Mouse (Mus musculus): ENCODE results near the gene Gm14597.
A peak's percentile ranks its signal among the peaks of the same experiment; 100 is the strongest.
"Not testable (repeated sequence)": the region's sequence is repeated elsewhere in the genome, so short reads cannot be mapped to it uniquely, and the experiment has no call there.

The Gm14597 gene

GRCm38 (mm10) chrX:53608879-53609278, at the start of gene Gm14597:
Gene Gm14597 (minus strand): TSS chrX:53608979.
- not testable (repeated sequence) for DNase-seq

DNA sequence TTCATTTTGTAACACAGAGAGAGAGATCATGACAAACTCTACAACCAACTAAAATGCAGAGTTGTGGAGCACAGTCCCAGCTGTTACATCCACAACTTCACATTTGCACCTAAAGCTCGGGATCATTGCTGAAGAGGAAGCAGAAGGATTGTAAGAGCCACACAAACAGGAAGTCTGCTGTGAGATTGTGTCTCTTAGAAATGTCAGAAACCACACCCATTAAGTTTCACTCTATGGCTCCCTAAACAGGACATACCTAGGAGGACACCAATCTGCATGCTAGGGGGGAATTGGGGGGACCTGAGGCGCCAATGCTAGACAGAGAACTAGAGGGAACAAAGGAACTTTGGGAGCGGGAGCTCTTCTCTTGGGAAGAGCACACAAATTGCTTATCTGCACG, 44.1 kb upstream of the Gm14597 start:
- not testable (repeated sequence) for DNase-seq

DNA sequence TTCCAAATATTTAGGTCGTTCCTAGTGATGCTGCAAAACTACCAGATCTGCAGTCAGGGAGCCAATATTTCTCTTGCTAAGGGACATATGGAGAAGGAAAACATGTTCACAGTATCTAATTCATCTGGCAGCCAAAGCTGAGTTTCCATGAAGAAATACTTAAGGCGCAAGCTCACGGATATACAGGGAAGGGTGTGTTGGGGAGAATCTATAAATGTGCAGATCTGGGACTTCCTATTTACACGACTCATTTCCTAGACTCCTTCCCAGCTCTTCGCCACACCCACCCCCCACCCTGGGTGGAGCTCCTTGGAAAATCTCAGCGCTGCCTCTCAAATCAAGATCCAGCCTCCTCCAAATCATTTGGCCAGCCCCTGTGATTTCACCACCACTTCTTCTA, 37.1 kb upstream of the Gm14597 start:
- no peak for DNase-seq

DNA sequence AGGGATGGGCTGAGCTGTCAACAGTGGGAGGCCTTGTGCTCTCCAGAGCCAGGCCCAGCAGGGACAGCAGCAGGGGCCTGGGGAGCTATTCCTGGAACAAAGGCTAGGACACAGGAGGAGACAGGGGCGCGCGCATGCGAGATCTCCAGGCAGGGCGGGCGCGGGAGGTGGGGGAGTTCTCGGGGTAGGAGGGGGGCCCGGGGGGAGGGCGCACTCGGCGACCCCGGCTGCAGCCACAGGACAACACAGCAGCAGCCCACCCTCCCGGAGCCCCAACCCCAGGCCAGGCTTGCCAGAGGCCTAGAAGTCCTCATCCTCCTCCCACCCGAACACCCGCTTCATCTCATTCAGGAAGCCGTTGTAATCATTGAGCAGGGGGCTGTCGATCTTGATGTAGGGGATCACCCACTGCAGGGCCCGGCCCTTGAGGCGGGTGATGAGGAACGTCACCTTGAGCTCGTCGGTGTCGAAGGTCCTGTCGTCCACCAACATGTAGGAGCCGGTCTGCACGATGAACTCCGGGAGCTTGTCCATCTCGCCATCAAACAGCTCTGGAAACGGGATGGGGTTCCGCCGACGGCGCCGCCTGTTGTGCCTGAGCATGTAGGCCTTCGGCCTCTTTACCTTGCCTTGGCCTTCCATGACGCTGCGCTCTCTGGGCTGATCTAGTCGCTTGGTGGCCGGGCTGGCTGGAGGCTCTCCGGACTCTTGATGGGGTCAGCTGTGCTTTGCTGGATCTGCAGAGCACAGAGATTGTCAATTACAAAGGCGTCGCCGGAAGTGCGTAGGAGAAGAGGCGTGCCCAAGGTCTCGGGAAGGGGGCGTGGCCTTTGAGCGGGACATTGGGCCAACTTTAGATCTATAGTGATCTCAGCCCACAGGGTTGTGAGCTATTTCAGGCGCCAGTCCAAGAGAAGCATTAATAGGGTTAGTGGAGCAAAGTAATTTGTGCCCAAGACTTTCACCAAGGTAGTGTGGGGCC, 34.5 kb upstream of the Gm14597 start, which contains the start of gene Rtl8a:
Rtl8a (minus strand) TSS at position 703 of the 982 bp plus-strand sequence.
- DNase-seq = peak; percentile 78 to 81

DNA sequence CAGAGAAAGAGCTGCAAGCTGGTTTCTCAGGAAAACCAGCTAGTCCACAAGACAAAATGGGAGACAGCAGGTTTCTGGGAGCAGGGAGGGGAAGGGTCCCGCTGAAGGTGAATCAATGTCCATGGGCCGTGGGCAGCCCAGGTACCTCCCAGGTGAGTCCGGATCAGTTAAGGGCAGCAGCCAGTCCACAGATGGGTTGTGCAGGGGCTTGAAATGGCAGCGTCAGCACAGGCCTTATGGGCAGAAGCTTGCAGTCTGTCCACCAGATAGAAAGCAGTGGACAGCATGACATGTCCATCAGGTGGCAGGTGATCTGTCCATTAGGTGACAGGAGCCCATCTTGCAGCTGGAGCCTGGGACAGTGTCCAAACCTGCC, 33.8 kb upstream of the Gm14597 start:
- not testable (repeated sequence) for DNase-seq

GRCm38 (mm10) chrX:53638107-53638506, 29.3 kb upstream of the Gm14597 start:
- not testable (repeated sequence) for DNase-seq

- not testable (repeated sequence) for DNase-seq
These were observed 2.6 kb upstream of the Gm14597 start for GRCm38 (mm10) chrX:53611395-53611794.

GRCm38 (mm10) chrX:53610571-53610970, 1.8 kb upstream of the Gm14597 start:
- peak; percentile 68 for DNase-seq

GRCm38 (mm10) chrX:53608122-53608813, 511 bp downstream of the Gm14597 start:
- no peak for DNase-seq

- DNase-seq = peak; percentile 31 to 35
These were observed 1.3 kb downstream of the Gm14597 start, which contains the start of gene Rtl8c for GRCm38 (mm10) chrX:53607242-53608121. Gene Rtl8c (plus strand): TSS chrX:53608032.

DNA sequence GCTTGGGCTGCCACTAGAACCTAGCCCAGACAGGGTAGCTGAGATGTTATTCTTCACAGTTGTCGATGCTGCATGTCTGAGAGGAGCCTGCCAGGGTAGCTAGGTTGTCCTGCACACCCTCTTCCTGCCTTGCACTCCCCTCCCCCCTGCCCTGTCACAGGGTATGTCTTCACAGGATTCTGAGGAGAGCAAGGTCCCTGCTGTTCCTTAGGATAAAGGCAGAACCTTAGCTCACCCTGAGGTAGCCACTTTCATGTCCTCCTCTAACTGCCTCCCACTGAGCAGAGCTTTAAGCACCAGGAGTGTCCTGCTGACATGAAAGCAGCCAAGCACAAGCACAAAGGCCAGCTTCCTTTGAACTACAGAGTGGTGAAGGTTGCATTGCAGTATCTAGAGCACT, 2.6 kb downstream of the Gm14597 start:
- DNase-seq = not testable (repeated sequence)

GRCm38 (mm10) chrX:53599993-53600392, 8.8 kb downstream of the Gm14597 start:
- DNase-seq = peak; percentile 56 to 69

GRCm38 (mm10) chrX:53583404-53583803, 25.4 kb downstream of the Gm14597 start:
- DNase-seq = not testable (repeated sequence)

- DNase-seq = not testable (repeated sequence)
These were observed 27.4 kb downstream of the Gm14597 start for GRCm38 (mm10) chrX:53581407-53581806.

DNA sequence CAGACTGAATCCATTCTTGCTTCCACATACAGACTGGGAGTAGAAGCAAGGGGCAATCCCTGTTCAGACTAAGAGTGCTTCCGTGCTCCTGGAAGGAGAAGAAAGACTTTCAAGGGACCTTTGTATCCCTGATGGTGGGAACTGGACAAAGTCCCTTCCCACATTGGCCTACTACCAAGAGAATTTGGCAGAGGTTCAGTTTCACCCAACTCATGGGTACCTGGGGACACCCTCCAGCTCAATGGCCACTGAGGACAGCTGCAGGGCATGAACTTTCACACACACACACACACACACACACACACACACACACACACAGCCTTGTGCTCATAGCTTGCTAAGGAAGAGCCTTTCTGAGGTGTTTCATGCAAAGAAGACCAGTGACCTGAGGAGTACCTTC, 29.5 kb downstream of the Gm14597 start:
- no peak for DNase-seq
